Mouse (Mus musculus): ENCODE measurements around the gene Olfr1066.
"Not testable (repeated sequence)": the region's sequence is repeated elsewhere in the genome, so short reads cannot be mapped to it uniquely, and the experiment has no call there.

- not testable (repeated sequence) for TF ChIP-seq USF1 (IDR thresholded peaks at IDR 0.05; ENCODE audit: low read depth); CTCF (IDR thresholded peaks at IDR 0.05; ENCODE audit: control insufficient read depth, insufficient read depth, insufficient read length); MYOG (IDR thresholded peaks at IDR 0.05; ENCODE audit: control insufficient read depth, extremely low read depth, insufficient read length); MAX (IDR thresholded peaks at IDR 0.05); CEBPB (IDR thresholded peaks at IDR 0.05; ENCODE audit: low read depth); MYOD1 (IDR thresholded peaks at IDR 0.05; ENCODE audit: control insufficient read depth, insufficient read length, low read depth)
Measured at GRCm38 (mm10) chr2:86426649-86427048, 29.4 kb downstream of the Olfr1066 start, which contains the start of gene Olfr1062.
